Mouse (Mus musculus) 3T3-L1 (cell line): ENCODE measurements around the gene Glb1l3.
A peak's percentile ranks its signal among the peaks of the same experiment; 100 is the strongest.
"Not testable (repeated sequence)": the region's sequence is repeated elsewhere in the genome, so short reads cannot be mapped to it uniquely, and the experiment has no call there.

Experiments used
- DNase-seq: peaks from one replicate; pipeline ENCODE4 v3.0.0-alpha.2; 2015; ENCODE audit warnings: low read depth, low spot score

Glb1l3 gene

GRCm38 (mm10) chr9:26860751-26861150 lies at the start of gene Glb1l3:
TSS of gene Glb1l3 (minus strand) at chr9:26860890.
- DNase-seq, result no peak

- DNase-seq, result not testable (repeated sequence)
These were observed 9.2 kb upstream of the Glb1l3 start for GRCm38 (mm10) chr9:26869856-26870255.

- no peak for DNase-seq
These were observed 29.6 kb downstream of the Glb1l3 start for GRCm38 (mm10) chr9:26831089-26831488.

DNA sequence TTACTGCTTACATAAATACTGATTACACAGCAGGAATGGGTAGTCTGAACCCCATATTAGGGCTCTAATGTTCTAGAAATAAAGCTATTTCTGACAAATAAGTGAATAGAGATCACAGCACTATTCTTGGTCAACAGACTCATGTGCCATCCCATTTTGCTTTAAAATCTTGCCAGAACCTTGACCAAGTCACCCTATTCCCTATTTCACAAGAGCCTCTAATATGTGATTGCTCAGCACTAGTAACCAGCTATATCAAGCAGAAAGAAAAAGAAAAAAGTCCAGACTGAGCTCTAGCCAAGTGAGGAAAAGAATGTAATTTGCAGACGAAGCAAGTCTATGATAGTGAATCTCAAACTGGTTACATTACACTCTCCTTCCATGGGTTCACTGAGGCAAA lies 40.7 kb downstream of the Glb1l3 start:
- no peak for DNase-seq

DNA sequence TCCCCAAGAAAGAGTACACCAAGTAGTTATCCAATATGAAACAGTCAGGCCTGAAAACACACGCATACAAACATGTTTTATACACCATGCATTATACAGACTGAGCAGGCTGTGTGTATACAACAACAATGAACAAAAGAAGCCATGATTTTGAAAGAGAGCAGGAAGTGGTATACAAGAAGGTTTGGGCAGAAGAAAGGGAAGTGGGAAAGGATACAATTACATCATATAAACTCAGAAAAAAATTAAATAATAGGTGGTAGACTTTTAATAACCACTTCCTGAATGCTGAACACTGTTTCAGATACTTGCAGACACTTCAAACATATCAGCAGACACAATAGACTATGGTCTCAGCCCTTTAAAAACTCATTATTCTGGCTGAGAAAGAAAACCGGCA lies 52.0 kb downstream of the Glb1l3 start:
- no peak for DNase-seq

DNA sequence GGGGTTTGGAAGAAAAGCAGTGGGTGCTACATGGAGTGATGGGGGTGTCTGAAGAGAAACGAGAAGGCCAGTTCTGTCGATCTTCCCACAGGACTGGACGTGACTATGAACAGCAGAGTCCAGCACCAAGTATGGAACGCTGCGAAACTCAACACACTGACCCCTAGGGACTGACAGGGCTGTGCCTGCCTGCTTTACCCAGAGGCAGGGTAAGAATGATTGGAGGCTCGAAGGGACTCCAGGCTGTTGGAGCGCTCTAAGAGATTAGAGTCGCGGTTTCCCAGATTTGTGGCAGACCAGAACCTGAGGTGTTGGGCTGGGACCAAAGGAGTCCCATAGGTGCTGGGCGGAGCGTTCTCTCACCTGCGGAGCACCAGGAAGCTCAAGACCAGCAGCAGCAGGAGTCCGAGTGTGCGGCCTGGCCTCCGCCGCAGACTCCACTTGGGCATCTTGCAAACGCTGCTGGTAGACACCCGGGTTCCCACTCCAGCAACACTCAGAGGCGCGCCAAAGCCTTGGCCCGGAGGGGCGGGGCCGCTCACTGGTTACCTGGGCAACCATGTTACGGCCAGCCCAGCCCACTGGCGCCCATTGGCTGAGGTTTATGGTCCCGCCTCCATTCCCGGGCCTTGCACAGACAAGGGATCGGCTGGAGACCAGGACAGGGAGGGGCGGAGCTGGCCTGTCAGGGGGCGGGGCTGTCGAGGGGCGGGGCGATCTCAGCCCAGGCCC lies 54.6 kb downstream of the Glb1l3 start, which contains the start of gene Glb1l2:
Glb1l2 (minus strand) TSS at position 534 of the 732 bp plus-strand sequence.
- no peak for DNase-seq

GRCm38 (mm10) chr9:26804321-26804720 lies 56.4 kb downstream of the Glb1l3 start:
- DNase-seq, result no peak

- DNase-seq, result no peak
These were observed 60.3 kb downstream of the Glb1l3 start for GRCm38 (mm10) chr9:26800357-26800756.

DNA sequence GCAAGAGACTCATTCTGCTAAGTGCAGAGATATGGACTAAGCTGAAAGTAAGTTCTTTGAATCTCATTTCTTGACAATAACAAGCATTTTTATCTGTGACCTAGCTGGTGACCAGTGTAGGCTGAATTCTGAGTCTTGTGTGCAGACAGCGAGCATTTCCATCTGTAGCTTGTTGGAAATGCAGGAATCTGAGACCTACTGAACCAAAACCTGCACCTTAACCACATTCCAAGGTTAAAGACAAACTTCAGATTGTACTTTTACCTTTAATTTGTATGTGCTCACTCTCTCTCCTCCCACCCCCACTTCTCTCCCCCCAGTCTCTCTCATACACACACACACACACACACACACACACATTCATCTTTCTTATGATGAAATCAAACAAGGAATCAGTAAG lies 62.0 kb downstream of the Glb1l3 start:
- DNase-seq, result no peak

DNA sequence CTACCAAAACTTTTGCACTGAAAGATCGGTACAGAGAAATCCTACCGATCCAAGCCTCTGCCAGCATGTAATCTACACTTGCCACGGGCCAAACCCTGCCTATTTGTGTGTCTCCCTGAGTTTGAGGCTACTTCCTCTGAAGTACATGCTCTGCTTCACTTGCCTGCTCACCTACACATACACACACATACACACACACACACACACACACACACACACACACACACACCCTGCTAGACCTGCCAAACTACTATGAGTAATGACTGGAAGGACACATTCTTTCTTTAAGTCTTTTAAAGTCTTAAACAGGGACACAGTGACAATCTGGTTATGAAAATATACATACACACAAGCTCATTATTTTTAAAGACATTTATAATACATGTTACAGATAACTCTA lies 62.5 kb downstream of the Glb1l3 start:
- DNase-seq, result no peak

GRCm38 (mm10) chr9:26792829-26793228 lies 67.9 kb downstream of the Glb1l3 start:
- no peak for DNase-seq

GRCm38 (mm10) chr9:26783414-26783975 lies 77.2 kb downstream of the Glb1l3 start:
- DNase-seq, result no peak

GRCm38 (mm10) chr9:26778421-26778820 lies 82.3 kb downstream of the Glb1l3 start:
- DNase-seq, result no peak

DNA sequence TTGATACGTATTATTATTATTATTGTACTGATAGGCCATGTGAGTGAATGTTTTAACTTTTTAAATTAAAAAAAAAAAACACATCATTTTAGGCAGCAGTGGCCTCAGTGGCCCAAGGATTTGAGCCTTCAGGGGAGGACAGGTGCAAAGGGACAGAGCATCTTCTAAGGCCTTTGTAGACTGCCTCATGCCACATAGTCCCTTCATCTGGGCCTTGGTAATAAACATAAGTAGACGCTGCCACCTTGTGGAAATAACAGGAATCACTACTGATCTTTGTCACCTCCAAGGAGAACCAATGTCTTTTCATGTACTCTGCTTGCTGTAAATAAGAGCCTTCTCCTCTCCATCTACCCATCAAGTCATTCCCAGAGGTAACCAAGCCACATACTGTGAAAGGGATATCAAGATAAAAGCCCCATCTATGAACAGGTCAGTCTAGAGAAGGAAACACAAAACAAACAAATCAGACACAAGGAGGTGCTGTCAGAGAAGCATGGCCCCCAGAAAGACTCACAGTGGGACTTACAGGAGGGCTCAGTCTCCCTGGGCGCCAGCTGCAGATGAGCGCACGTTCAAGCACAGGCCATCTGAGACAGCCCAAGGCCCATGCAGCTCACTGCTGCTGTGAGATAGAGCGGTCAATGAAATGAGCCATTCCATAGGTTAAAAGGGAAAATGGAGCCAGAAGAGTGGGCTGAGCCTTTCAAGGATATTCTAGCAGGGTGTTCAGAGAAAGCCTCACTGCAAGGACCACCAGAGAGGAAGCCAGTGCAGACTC lies 84.4 kb downstream of the Glb1l3 start:
- peak; percentile 72 for DNase-seq

GRCm38 (mm10) chr9:26775700-26776099 lies 85.0 kb downstream of the Glb1l3 start:
- no peak for DNase-seq

- no peak for DNase-seq
These were observed 92.5 kb downstream of the Glb1l3 start for GRCm38 (mm10) chr9:26768181-26768580.
